Mouse (Mus musculus): ENCODE measurements around the gene Pkn2. TPM values are rescaled to one million over a fixed set of nuclear protein-coding genes. Genes with fewer than 3 reads are reported as not detected.

Gene Pkn2
- 65.1 TPM for polyA plus RNA-seq (2017; shearing (Covaris generic))

GRCm38 (mm10) chr3:142881872-142882623 lies at the start of gene Pkn2:
Pkn2 (minus strand) TSS chr3:142882004.

GRCm38 (mm10) chr3:142764995-142765777 lies 116.6 kb downstream of the Pkn2 start, which contains the start of gene Gtf2b:
Gtf2b (plus strand) TSS chr3:142765045.

Other genes with a start within 250 kb of the Pkn2 start
- gene Kyat3, start 181.0 kb downstream of the Pkn2 start, polyA plus RNA-seq (2017; shearing (Covaris generic)): 4.2 TPM
- 77.3 TPM for gene Gtf2b, start 117.0 kb downstream of the Pkn2 start, polyA plus RNA-seq (2017; shearing (Covaris generic))

All from CD4-positive, CD25-positive, alpha-beta regulatory T cell (primary cell).